Mouse (Mus musculus) activated CD4-positive, CD25-positive, alpha-beta regulatory T cell (primary cell): ENCODE results near the gene Exosc10. TPM values are rescaled to one million over a fixed set of nuclear protein-coding genes. Genes with fewer than 3 reads are reported as not detected.

Experiments used
- polyA plus RNA-seq, 2 experiments: library from polyadenylated mRNA; unstranded; fragments of 100-300 nt; shearing (Covaris generic); gene quantifications; one replicate each; pipeline ENCODE4 v1.2.1; 2017

Exosc10 gene
- 10 to 100 TPM; 93.0 to 96.6 TPM for polyA plus RNA-seq

GRCm38 (mm10) chr4:148558297-148559000, at the start of gene Exosc10:
Gene Exosc10 (plus strand): TSS chr4:148558429.

DNA sequence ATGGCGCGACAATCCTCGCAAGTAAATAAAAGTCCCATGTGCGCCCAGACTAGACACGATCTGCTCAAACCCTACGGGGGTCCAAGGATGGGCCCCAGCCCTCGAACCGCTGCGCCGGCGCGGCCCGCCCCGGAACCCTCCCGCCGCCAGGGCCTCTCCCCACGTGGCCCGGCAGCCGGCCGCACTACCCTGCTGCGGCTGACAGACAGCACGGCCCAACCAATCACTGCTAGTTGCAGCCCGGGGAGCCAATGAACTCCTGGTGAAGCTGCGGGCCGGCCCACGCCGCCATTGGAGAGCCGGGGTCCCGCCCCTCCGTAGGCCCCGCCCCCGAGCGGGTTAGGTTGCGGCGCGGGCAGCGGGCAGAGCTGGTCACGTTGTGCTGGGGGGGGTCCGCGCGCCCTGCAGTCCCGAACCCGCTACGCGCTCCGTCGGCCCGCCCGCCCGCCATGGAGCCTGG, 33.0 kb downstream of the Exosc10 start, which contains the start of gene Srm:
TSS of gene Srm (plus strand) at position 333 of the 460 bp plus-strand sequence.

DNA sequence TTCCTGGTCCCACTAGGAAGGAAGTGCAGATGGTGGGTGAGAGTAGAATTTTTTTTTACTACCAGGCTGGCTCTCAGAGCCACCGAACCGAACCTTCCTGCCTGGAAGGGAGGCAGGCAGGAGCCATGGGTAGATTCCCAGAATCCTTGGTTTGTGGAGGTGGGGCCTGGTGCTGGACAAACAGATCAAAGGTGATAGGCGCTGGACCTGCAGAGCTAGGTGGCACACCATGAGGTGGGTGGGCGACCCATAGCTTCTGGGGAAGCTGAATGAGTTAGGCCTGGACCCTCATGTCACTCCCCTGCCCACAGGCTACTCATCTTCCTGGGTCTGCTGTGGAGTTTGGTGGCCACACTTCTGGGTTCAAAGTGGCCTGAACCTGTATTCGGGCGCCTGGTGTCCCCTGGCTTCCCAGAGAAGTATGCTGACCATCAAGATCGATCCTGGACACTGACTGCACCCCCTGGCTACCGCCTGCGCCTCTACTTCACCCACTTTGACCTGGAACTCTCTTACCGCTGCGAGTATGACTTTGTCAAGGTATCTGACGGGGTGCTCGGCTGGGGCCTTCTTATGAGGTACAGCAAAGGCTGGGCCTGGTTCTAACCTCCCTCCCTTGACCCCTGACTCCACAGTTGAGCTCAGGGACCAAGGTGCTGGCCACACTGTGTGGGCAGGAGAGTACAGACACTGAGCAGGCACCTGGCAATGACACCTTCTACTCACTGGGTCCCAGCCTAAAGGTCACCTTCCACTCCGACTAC, 44.3 kb downstream of the Exosc10 start, which contains the start of gene Masp2:
TSS of gene Masp2 (plus strand) at position 198 of the 764 bp plus-strand sequence.

DNA sequence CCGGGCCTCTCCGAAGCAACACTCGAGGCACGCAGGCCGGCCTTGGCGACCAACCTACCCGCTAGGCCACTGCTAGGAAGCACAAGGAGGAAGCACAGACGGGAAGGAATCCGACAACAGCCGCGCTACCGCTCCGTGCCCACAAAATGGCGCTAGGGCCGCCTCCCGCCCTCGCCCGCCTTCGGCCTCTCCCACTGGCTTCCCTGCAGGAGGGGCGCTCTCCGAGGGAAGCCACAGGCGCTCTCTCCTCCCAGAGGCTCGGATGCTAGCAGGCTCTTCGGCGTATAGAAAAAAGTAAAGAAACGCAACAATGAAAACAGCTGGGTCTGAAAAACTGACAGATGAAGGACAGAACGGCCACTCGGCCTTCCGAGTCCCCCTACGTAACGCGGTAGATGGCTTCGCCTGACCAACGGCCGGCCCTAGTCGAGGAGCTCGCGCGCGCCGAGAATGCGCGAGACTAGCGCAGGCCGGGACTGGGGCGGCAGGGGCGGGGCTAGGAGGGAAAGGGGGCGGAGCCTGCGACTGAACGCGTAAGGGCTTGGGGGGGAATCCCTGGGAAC, 68.5 kb downstream of the Exosc10 start, which contains the start of gene Tardbp:
TSS of gene Tardbp (minus strand) at position 397 of the 563 bp plus-strand sequence.

Other genes with a start within 250 kb of the Exosc10 start
- gene Ubiad1, start 113.7 kb upstream of the Exosc10 start, polyA plus RNA-seq: 10 to 100 TPM in 1 of 2 experiments, 1 to 10 TPM in 1; 9.9 to 16.0 TPM
- 10 to 100 TPM; 21.0 to 21.2 TPM for gene Mtor, start 109.8 kb upstream of the Exosc10 start, polyA plus RNA-seq
- gene Angptl7, start 58.0 kb upstream of the Exosc10 start, polyA plus RNA-seq: under 1 TPM in 1 of 2 experiments, not detected in 1; 0.55 TPM
- gene Srm, start 33.1 kb downstream of the Exosc10 start, polyA plus RNA-seq: 10 to 100 TPM; 51.4 to 97.6 TPM
- under 1 TPM in 1 of 2 experiments, not detected in 1; 0.07 TPM for gene Masp2, start 44.1 kb downstream of the Exosc10 start, polyA plus RNA-seq
- 100 to 1,000 TPM; 178 to 198 TPM for gene Tardbp, start 68.6 kb downstream of the Exosc10 start, polyA plus RNA-seq
- gene Gm572, start 84.9 kb downstream of the Exosc10 start, polyA plus RNA-seq: not detected
- 1 to 10 TPM; 2.2 TPM for gene Casz1, start 246.0 kb downstream of the Exosc10 start, polyA plus RNA-seq